Mouse (Mus musculus): ENCODE measurements around the gene Ccr3.

DNA sequence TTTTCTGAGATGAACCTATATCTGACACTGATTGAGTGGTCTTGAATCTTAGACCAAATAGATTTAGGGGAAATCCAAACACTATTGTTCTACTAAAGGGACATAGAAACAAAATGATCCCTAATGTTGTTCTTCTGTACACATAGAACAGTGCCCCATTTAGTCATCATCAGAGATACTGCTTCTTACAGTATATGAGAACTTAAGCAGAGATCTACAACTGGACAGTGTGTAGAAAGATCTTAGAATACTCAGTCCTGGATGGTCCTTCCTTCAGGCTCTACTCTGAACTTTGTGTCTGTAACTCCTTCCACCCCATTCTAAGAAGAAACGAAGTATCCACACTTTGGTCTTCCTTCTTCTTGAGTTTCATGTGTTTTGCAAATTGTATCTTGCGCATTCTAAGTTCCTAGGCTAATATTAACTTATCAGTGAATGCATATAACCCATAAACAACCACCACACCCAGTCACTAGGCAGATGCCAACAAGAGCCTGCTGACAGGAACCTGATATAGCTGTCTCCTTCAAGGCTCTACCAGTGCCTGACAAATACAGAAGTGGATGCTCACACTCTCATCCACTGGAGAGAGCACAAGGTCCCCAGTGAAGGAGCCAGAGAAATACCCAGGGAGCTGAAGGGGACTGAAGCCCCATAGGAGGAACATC, 6.7 kb upstream of the Ccr3 start:
- TF ChIP-seq POLR2A (IDR thresholded peaks at IDR 0.05; ENCODE audit: low read depth, low read length) (no peak), CTCF (conservative IDR thresholded peaks at IDR 0.05; ENCODE audit: insufficient read depth, insufficient read length, low read depth, low read length) (no peak)

Measured in kidney, adult 2 months (tissue).